Mouse (Mus musculus) CH12.LX (cell line): ENCODE data around the gene Anxa11. TPM values are rescaled to one million over a fixed set of nuclear protein-coding genes. Genes with fewer than 3 reads are reported as not detected.

Experiments used
- DNase-seq: peaks from one replicate; pipeline ENCODE4 v3.0.0-alpha.2; 2013; ENCODE audit errors: extremely low read depth
- H3K27ac ChIP-seq: 2 replicates; pipeline ENCODE4 v1.5.1; 2012; ENCODE audit warnings: low read depth, mild to moderate bottlenecking, control low read depth, moderate library complexity; ENCODE audit not compliant: insufficient read depth
- H3K27me3 ChIP-seq: replicated peaks from 2 replicates; pipeline ENCODE3; 2012; ENCODE audit warnings: inconsistent platforms
- H3K36me3 ChIP-seq, 2 experiments: replicated peaks in 1 of 2; 2 replicates each; pipeline versions ENCODE3 to v1.6.1; 2012; ENCODE audit warnings: inconsistent platforms in 1 of 2, low read length in 1 of 2, mild to moderate bottlenecking in 1 of 2, mixed read lengths in 1 of 2, moderate library complexity in 1 of 2; ENCODE audit not compliant: control insufficient read depth in 1 of 2, insufficient read depth in 1 of 2
- H3K4me1 ChIP-seq, 2 experiments: 2 replicates each; pipeline ENCODE4 v1.6.1; 2012; ENCODE audit warnings: inconsistent platforms in 1 of 2, moderate library complexity in 1 of 2; ENCODE audit not compliant: insufficient read depth in 2 of 2, control insufficient read depth in 1 of 2
- H3K4me2 ChIP-seq: 2 replicates; pipeline ENCODE4 v1.6.1; 2012; ENCODE audit warnings: low read depth, mild to moderate bottlenecking, control low read depth; ENCODE audit not compliant: poor library complexity, insufficient read depth, severe bottlenecking
- H3K4me3 ChIP-seq, 3 experiments: fragments of 150-350 bp in 1 of 3; sonication (generic) in 1 of 3; replicated peaks in 1 of 3; 2 replicates each; pipeline versions ENCODE3 to v1.5.1; 2011 to 2012; ENCODE audit warnings: low read depth in 2 of 3, low read length in 2 of 3, mild to moderate bottlenecking in 2 of 3, moderate library complexity in 2 of 3, control low read depth in 1 of 3, improper control_type of control experiment in 1 of 3, inconsistent platforms in 1 of 3, mixed read lengths in 1 of 3; ENCODE audit not compliant: poor library complexity in 1 of 3
- H3K79me2 ChIP-seq: replicated peaks from 2 replicates; pipeline ENCODE4 v1.6.1; 2012; ENCODE audit warnings: mild to moderate bottlenecking, moderate library complexity; ENCODE audit not compliant: control insufficient read depth, poor library complexity, insufficient read depth, severe bottlenecking; ENCODE audit errors: extremely low read depth
- H3K9ac ChIP-seq: 2 replicates; pipeline ENCODE4 v1.6.1; 2012; ENCODE audit warnings: low read depth, mild to moderate bottlenecking, control low read depth, moderate library complexity; ENCODE audit not compliant: insufficient read depth
- H3K9me3 ChIP-seq: replicated peaks from 2 replicates; pipeline ENCODE3; 2012; ENCODE audit warnings: low read length, inconsistent platforms, mixed read lengths
- BHLHE40 ChIP-seq: IDR thresholded peaks from 2 replicates; pipeline ENCODE4 v1.6.1; 2011; ENCODE audit warnings: mild to moderate bottlenecking, low read depth, low read length, improper control_type of control experiment
- CHD2 ChIP-seq: IDR thresholded peaks from 2 replicates; pipeline ENCODE4 v1.6.1; 2011; ENCODE audit warnings: low read length, improper control_type of control experiment
- ELF1 ChIP-seq: IDR thresholded peaks from 2 replicates; pipeline ENCODE4 v1.6.1; 2014; ENCODE audit warnings: low read depth, mild to moderate bottlenecking, inconsistent platforms, low read length, improper control_type of control experiment
- EP300 ChIP-seq: IDR thresholded peaks from 2 replicates; pipeline ENCODE4 v1.6.1; 2011; ENCODE audit warnings: low read length, improper control_type of control experiment
- HCFC1 ChIP-seq: IDR thresholded peaks from 2 replicates; pipeline ENCODE4 v1.6.1; 2012; ENCODE audit warnings: low read depth, mild to moderate bottlenecking, inconsistent platforms, low read length, improper control_type of control experiment
- IRF4 ChIP-seq: IDR thresholded peaks from 2 replicates; pipeline ENCODE4 v1.6.1; 2014; ENCODE audit warnings: low read depth, mild to moderate bottlenecking, inconsistent platforms, low read length, improper control_type of control experiment
- JUN ChIP-seq: IDR thresholded peaks from 2 replicates; pipeline ENCODE4 v1.6.1; 2011; ENCODE audit warnings: low read depth, mild to moderate bottlenecking, low read length, improper control_type of control experiment, moderate library complexity; ENCODE audit not compliant: insufficient read depth
- MAZ ChIP-seq: IDR thresholded peaks from 2 replicates; pipeline ENCODE4 v1.6.1; 2012; ENCODE audit warnings: low read depth, mild to moderate bottlenecking, inconsistent platforms, low read length, improper control_type of control experiment, moderate library complexity
- MEF2A ChIP-seq: IDR thresholded peaks from 2 replicates; pipeline ENCODE4 v1.6.1; 2014; ENCODE audit warnings: low read depth, mild to moderate bottlenecking, inconsistent platforms, low read length, improper control_type of control experiment, borderline replicate concordance
- MXI1 ChIP-seq: IDR thresholded peaks from 2 replicates; pipeline ENCODE4 v1.6.1; 2011; ENCODE audit warnings: mild to moderate bottlenecking, low read depth, low read length, improper control_type of control experiment
- MYC ChIP-seq: IDR thresholded peaks from 2 replicates; pipeline ENCODE4 v1.6.1; 2011; ENCODE audit warnings: low read depth, mild to moderate bottlenecking, improper control_type of control experiment, low read length
- NELFE ChIP-seq: IDR thresholded peaks from 2 replicates; pipeline ENCODE4 v1.6.1; 2011; ENCODE audit warnings: low read depth, low read length, improper control_type of control experiment
- NRF1 ChIP-seq: IDR thresholded peaks from 2 replicates; pipeline ENCODE4 v1.6.1; 2014; ENCODE audit warnings: low read depth, mild to moderate bottlenecking, inconsistent platforms, low read length, improper control_type of control experiment, moderate library complexity
- POLR2A ChIP-seq: IDR thresholded peaks from 2 replicates; pipeline ENCODE4 v1.6.1; 2011; ENCODE audit warnings: low read depth, mild to moderate bottlenecking, improper control_type of control experiment, low read length
- RAD21 ChIP-seq: IDR thresholded peaks from 2 replicates; pipeline ENCODE4 v1.6.1; 2011; ENCODE audit warnings: low read depth, mild to moderate bottlenecking, low read length, improper control_type of control experiment, moderate library complexity
- TCF12 ChIP-seq: IDR thresholded peaks from 2 replicates; pipeline ENCODE4 v1.6.1; 2014; ENCODE audit warnings: low read depth, mild to moderate bottlenecking, inconsistent platforms, low read length, improper control_type of control experiment
- ZNF384 ChIP-seq: IDR thresholded peaks from 2 replicates; pipeline ENCODE4 v1.6.1; 2012; ENCODE audit warnings: low read depth, low read length, improper control_type of control experiment, inconsistent platforms
- dilution Hi-C: fragments of 300-500 bp; cut with MboI; formaldehyde crosslinking; loops from 2 replicates; pipeline ENCODE4 v1.14.3; 2020; ENCODE audit warnings: low sequenced_read_pairs; ENCODE audit not compliant: extremely low pct_unique_long_range_greater_than_20kb, extremely low pct_ligation_motif_present
- in situ Hi-C: fragments of 300-500 bp; cut with MboI; formaldehyde crosslinking; loops from 3 replicates; pipeline ENCODE4 v1.14.3; 2019; ENCODE audit warnings: low sequenced_read_pairs, low pct_ligation_motif_present, low pct_unique_long_range_greater_than_20kb, mixed read lengths
- polyA plus RNA-seq: library from polyadenylated mRNA; unstranded; fragments of >175 nt; gene quantifications from 2 replicates; pipeline ENCODE4 v1.2.1, GENCODE M21; 2012; ENCODE audit warnings: low read depth; ENCODE audit not compliant: insufficient read length
- total RNA-seq, 2 experiments: library from RNA; depleted of rRNA; stranded (reverse); fragments of 300-350 nt in 1 of 2; fragments of >200 nt in 1 of 2; gene quantifications; 2 replicates each; pipeline ENCODE4 v1.2.3; 2012 to 2014

Anxa11 gene
- total RNA-seq (2012; rRNA removed) (8.4 and 8.8 TPM in 2 replicates), total RNA-seq (2014; rRNA removed) (4.6 and 5.0 TPM in 2 replicates), polyA plus RNA-seq (31.4 and 35.0 TPM in 2 replicates)

DNA sequence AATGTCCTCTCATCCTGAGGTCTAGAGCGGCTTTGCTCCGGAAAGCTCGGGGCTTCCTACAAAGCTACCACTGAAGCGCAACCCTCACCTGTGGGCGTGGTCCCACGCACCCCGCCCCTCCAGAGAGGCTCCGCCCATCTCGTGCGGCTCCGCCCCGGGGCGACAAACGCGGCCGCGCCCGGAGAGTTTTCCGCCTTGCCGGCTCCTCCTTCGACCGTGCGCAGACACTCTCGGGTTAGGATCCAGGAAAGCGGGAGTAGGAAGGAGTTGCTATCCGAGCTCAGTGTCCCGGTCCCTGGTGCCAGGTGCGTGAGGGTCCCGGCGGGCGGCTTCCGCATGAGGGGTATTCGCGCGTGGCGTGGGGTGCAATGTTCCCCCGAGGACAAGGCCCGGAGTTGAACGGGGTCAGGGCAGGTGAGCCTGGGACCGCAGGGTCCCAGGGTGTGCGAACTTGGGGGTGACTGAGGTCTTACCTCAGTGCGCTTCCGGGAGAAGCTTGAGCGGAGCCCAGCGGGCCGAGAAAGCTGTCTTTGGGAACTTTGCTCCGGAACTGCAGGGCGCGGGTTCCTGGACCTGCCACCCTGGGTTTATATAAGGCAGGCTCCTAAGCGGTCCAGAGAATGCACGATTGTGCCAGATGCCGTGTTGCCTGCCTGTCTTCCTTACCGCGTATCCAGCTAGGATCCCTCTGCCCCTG, at the start of gene Anxa11:
Gene Anxa11 (plus strand): TSS at position 166 of the 697 bp plus-strand sequence.
- Histone ChIP-seq H3K27me3 (no peaks in the 10 kb centered on the region), H3K27ac (no peak within 1 kb of the TSS), H3K4me3 (peak within 1 kb of the TSS; percentile 82 to 94 (median 85)), H3K36me3 (peaks cover 0 to 12% of the 10 kb centered on the region in 2 experiments), H3K9me3 (no peaks in the 10 kb centered on the region), H3K4me2 (peak within 1 kb of the TSS; percentile 87), H3K79me2 (no peaks in the 10 kb centered on the region), H3K9ac (peak within 1 kb of the TSS; percentile 68), H3K4me1 (peaks cover 4 to 24% of the 10 kb centered on the region in 2 experiments)
- dilution Hi-C loops = no loop called here
- peak; percentile 82 for DNase-seq
- no peak for TF ChIP-seq RAD21
- TF ChIP-seq ZNF384 = peak; percentile 18; the same call in 1 of the 2 replicates
- TF ChIP-seq IRF4 = peak; percentile 4; the same call in 1 of the 2 replicates
- TF ChIP-seq CHD2 = no peak
- TF ChIP-seq POLR2A = peak; percentile 78
- TF ChIP-seq TCF12 = peak; percentile 57; the same call in 1 of the 2 replicates
- TF ChIP-seq NELFE = peak; percentile 74
- peak; percentile 50 for TF ChIP-seq ELF1
- no peak for TF ChIP-seq MYC
- 0 out of 2 replicates have a peak, but pooled peaks have one; percentile 42 for TF ChIP-seq MAZ
- peak; percentile 75 for TF ChIP-seq BHLHE40
- TF ChIP-seq NRF1 = peak; percentile 62
- peak; percentile 50; the same call in 1 of the 2 replicates for TF ChIP-seq MXI1
- in situ Hi-C loops = no loop called here

- H3K27ac ChIP-seq = no peak overlapping the region
- dilution Hi-C loops = no loop called here
- no peak overlapping the region for H3K4me2 ChIP-seq
- H3K36me3 ChIP-seq = no peaks in the 10 kb centered on the region
- TF ChIP-seq ELF1 (no peak), MEF2A (no peak), EP300 (no peak), HCFC1 (no peak), JUN (no peak)
- TF ChIP-seq, all 38 proteins: peak for 0
- Histone ChIP-seq H3K79me2 (no peaks in the 10 kb centered on the region), H3K9ac (no peak overlapping the region), H3K27me3 (peaks cover 3% of the 10 kb centered on the region), H3K4me3 (no peak overlapping the region), H3K4me1 (peaks cover 4 to 5% of the 10 kb centered on the region in 2 experiments; a peak in 3 of 4 replicates), H3K9me3 (no peaks in the 10 kb centered on the region)
- no peak for DNase-seq
- in situ Hi-C loops = no loop called here
Measured at GRCm38 (mm10) chr14:25794331-25794730, 47.6 kb upstream of the Anxa11 start.
